Mouse (Mus musculus) gastrocnemius, postnatal 10 days (tissue): Measurements from ENCODE around the gene Tcf15. TPM values are rescaled to one million over a fixed set of nuclear protein-coding genes. Genes with fewer than 3 reads are reported as not detected.
A peak's percentile ranks its signal among the peaks of the same experiment; 100 is the strongest.

Source experiments
- DNase-seq: peaks from one replicate; pipeline ENCODE4 v3.0.0; 2021; ENCODE audit warnings: mixed read lengths
- total RNA-seq, 2 experiments: library from RNA; stranded (reverse); gene quantifications; 2 replicates each; pipeline ENCODE4 v1.2.3; 2021

Tcf15 gene
- total RNA-seq, 2 experiments from 2014 or later: 17.4 to 22.4 TPM

- DNase-seq: no peak
Measured at GRCm38 (mm10) chr2:152174861-152175260, 31.5 kb downstream of the Tcf15 start.

GRCm38 (mm10) chr2:152176659-152177058 lies 33.3 kb downstream of the Tcf15 start:
- no peak for DNase-seq

GRCm38 (mm10) chr2:152177162-152177805 lies 33.9 kb downstream of the Tcf15 start:
- DNase-seq: peak; percentile 24

- DNase-seq: no peak
Measured at GRCm38 (mm10) chr2:152177806-152178170, 34.4 kb downstream of the Tcf15 start.

- no peak for DNase-seq
Measured at GRCm38 (mm10) chr2:152178345-152178744, 35.0 kb downstream of the Tcf15 start.

GRCm38 (mm10) chr2:152179301-152179700 lies 35.9 kb downstream of the Tcf15 start:
- DNase-seq: no peak

GRCm38 (mm10) chr2:152180323-152180722 lies 37.0 kb downstream of the Tcf15 start:
- DNase-seq: peak; percentile 68

- DNase-seq: no peak
Measured at GRCm38 (mm10) chr2:152187132-152187531, 43.8 kb downstream of the Tcf15 start.

- no peak for DNase-seq
Measured at GRCm38 (mm10) chr2:152189213-152189612, 45.9 kb downstream of the Tcf15 start.

- no peak for DNase-seq
Measured at GRCm38 (mm10) chr2:152189640-152190039, 46.3 kb downstream of the Tcf15 start.

- no peak for DNase-seq
Measured at GRCm38 (mm10) chr2:152190161-152190560, 46.8 kb downstream of the Tcf15 start.

- no peak for DNase-seq
Measured at GRCm38 (mm10) chr2:152192591-152193345, 49.4 kb downstream of the Tcf15 start.

GRCm38 (mm10) chr2:152193346-152193710 lies 50.0 kb downstream of the Tcf15 start:
- no peak for DNase-seq

- DNase-seq: no peak
Measured at GRCm38 (mm10) chr2:152194586-152194985, 51.2 kb downstream of the Tcf15 start.

- no peak for DNase-seq
Measured at GRCm38 (mm10) chr2:152196896-152197295, 53.5 kb downstream of the Tcf15 start.

GRCm38 (mm10) chr2:152197301-152197712 lies 53.9 kb downstream of the Tcf15 start:
- DNase-seq: peak; percentile 37

Other genes starting within 250 kb of the Tcf15 start
- gene Angpt4, start 232.4 kb upstream of the Tcf15 start, total RNA-seq: under 1 TPM; 0.26 to 0.47 TPM
- gene Fam110a, start 163.3 kb upstream of the Tcf15 start, total RNA-seq: 1 to 10 TPM; 5.6 to 6.6 TPM
- 1 to 10 TPM; 1.1 to 1.3 TPM for gene Slc52a3, start 147.1 kb upstream of the Tcf15 start, total RNA-seq
- not detected for gene Scrt2, start 62.0 kb upstream of the Tcf15 start, total RNA-seq
- 10 to 100 TPM in 1 of 2 experiments, 1 to 10 TPM in 1; 8.7 to 14.7 TPM for gene Srxn1, start 38.0 kb upstream of the Tcf15 start, total RNA-seq
- 10 to 100 TPM; 77.9 to 80.9 TPM for gene Csnk2a1, start 83.3 kb downstream of the Tcf15 start, total RNA-seq
- 10 to 100 TPM; 36.9 to 41.9 TPM for gene Tbc1d20, start 150.3 kb downstream of the Tcf15 start, total RNA-seq
- gene Rbck1, start 189.1 kb downstream of the Tcf15 start, total RNA-seq: 10 to 100 TPM; 40.7 to 48.6 TPM
- 1 to 10 TPM; 1.3 to 1.5 TPM for gene Trib3, start 200.5 kb downstream of the Tcf15 start, total RNA-seq
- gene Nrsn2, start 233.1 kb downstream of the Tcf15 start, total RNA-seq: under 1 TPM in 1 of 2 experiments, not detected in 1; 0.18 TPM